Mouse (Mus musculus): Measurements from ENCODE around the gene Ilkap.

- no peak for TF ChIP-seq ZC3H11A (IDR thresholded peaks at IDR 0.05; ENCODE audit: borderline replicate concordance, low read depth, low read length)
- no peak for TF ChIP-seq MAFK (IDR thresholded peaks at IDR 0.05; ENCODE audit: insufficient read depth, low read depth, low read length)
- TF ChIP-seq CHD2 (IDR thresholded peaks at IDR 0.05; ENCODE audit: low read depth, low read length), result no peak
Observed at GRCm38 (mm10) chr1:91413536-91413897, 14.9 kb upstream of the Ilkap start.

Data from ES-E14 (cell line).